Mouse (Mus musculus): ENCODE data around the gene Slc1a5. TPM values are rescaled to one million over a fixed set of nuclear protein-coding genes. Genes with fewer than 3 reads are reported as not detected.

Slc1a5 gene
- polyA plus RNA-seq, 1 experiment from 2014 or later: 48.6 TPM

DNA sequence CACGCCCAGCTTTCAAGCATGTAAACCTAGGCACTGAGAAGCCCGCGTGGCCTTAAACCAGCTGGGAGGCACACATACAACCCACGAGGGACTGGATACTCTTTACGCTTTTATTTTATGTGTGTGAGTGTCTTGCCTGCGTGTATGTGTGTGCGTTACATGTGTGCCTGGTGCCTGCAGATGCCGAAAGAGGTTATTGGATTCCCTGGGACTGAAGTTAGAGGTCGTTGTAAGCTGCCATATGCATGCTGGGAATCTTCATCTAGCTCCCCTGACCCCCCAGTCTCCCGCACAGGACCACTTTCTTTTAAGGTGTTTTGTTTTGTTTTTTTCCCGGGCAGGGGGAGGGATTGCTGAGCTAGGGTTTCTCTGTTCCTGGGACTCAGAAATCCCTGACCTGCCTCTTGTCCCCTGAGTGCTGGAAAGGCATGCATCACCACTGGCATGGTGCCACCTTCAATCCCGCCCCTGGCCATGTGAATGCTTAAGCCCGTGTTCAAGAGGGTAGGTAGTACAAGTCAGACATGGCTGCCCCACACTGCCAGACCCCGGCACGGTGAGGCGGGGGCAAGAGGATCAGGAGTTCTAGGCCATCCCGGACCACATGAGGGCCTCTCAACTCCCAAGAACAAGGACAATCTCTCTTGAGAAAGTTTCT, 2.7 kb downstream of the Slc1a5 start:
- Histone ChIP-seq H3K4me2 (replicated peaks; ENCODE audit: low read depth) (peak overlapping the region; percentile 97), H3K4me3 (ENCODE audit: low read depth, low read length) (peak overlapping the region; percentile 71), H3K4me1 (replicated peaks; ENCODE audit: control insufficient read depth, insufficient read depth) (peaks cover 7% of the 10 kb centered on the region), H3K27ac (replicated peaks) (peak overlapping the region; percentile 53; the same call in 1 of the 2 replicates), H3K36me3 (ENCODE audit: control insufficient read depth, insufficient read depth, low read length) (peaks cover 3% of the 10 kb centered on the region; the same call in 1 of the 2 replicates), H3K27me3 (ENCODE audit: control insufficient read depth, insufficient read depth, low read length) (no peaks in the 10 kb centered on the region), H3K9me3 (ENCODE audit: control insufficient read depth, low read length) (no peaks in the 10 kb centered on the region), H3K9ac (ENCODE audit: low read length) (peak overlapping the region; percentile 74)
- TF ChIP-seq EP300 (optimal IDR thresholded peaks at IDR 0.05): no peak
- TF ChIP-seq CTCF (IDR thresholded peaks at IDR 0.05; ENCODE audit: low read depth): no peak
- ATAC-seq (ENCODE audit: low FRiP score, low TSS enrichment): no peak
- 34% methylated on average over 17 of the region's 17 CpGs for WGBS
- DNase-seq (ENCODE audit: low spot score): peak; percentile 73

DNA sequence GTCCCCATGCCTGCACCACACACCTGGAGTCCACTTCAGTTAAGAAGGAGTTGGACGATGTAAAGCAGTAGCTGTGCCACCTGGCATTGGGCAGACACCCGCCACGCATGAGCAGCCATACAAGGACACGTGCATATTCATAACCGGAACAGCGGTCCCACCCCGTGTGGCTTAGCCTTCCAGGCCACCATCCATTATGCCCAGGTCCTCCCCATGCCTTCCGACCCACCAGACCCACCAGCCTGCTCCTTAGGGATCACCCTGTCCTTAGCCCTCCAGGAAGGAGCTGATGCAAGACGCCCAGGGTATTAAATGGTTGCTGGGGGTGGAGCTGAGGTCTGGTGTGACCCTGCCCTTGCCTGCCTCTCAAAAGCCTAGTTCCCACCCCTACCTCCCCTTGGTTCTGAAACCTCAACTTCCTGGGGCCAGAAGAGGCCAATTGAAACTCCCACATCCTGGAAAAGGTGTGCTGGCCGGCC, 3.4 kb downstream of the Slc1a5 start:
- Histone ChIP-seq H3K36me3 (ENCODE audit: control insufficient read depth, insufficient read depth, low read length) (peaks cover 5% of the 10 kb centered on the region; the same call in 1 of the 2 replicates), H3K9me3 (ENCODE audit: control insufficient read depth, low read length) (no peaks in the 10 kb centered on the region), H3K4me2 (replicated peaks; ENCODE audit: low read depth) (peak overlapping the region; percentile 97), H3K4me3 (ENCODE audit: low read depth, low read length) (peak overlapping the region; percentile 71; the same call in 1 of the 2 replicates), H3K4me1 (replicated peaks; ENCODE audit: control insufficient read depth, insufficient read depth) (peaks cover 7% of the 10 kb centered on the region), H3K27ac (replicated peaks) (no peak overlapping the region), H3K9ac (ENCODE audit: low read length) (peak overlapping the region; percentile 23; the same call in 1 of the 2 replicates), H3K27me3 (ENCODE audit: control insufficient read depth, insufficient read depth, low read length) (no peaks in the 10 kb centered on the region)
- TF ChIP-seq CTCF (IDR thresholded peaks at IDR 0.05; ENCODE audit: low read depth): no peak
- no peak for TF ChIP-seq EP300 (optimal IDR thresholded peaks at IDR 0.05)
- ATAC-seq (ENCODE audit: low FRiP score, low TSS enrichment) (peak; percentile 3; the same call in 1 of the 2 replicates), DNase-seq (ENCODE audit: low spot score) (peak; percentile 27)
- WGBS: 76% methylated on average over 10 of the region's 10 CpGs

DNA sequence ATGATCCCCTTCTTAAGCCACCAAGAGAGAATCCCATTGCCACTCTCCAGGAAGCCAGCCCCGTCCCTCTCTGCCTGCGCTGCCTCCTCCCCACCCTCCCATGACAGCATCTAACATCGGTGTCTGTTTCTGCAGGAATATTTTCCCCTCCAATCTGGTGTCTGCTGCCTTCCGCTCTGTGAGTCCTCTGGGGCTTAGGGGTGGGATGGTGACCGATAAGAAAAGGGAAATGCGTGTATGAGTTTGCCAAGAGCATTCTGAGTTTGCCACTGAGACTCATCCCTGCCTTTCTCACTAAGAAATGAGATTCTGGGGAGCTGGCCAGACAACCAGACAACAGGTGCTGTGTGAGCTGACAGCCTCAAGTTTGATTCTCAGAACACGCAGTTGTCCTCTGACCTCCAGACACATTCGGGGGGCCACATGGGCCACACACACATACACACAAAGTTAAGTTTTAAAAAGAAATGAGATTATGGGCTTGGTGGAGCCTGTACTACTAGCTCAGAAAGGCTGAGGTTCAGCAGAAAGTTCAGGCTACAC, 4.5 kb downstream of the Slc1a5 start:
- Histone ChIP-seq H3K4me3 (ENCODE audit: low read depth, low read length) (no peak overlapping the region), H3K9me3 (ENCODE audit: control insufficient read depth, low read length) (no peaks in the 10 kb centered on the region), H3K4me1 (replicated peaks; ENCODE audit: control insufficient read depth, insufficient read depth) (peaks cover 7% of the 10 kb centered on the region), H3K27ac (replicated peaks) (no peak overlapping the region), H3K9ac (ENCODE audit: low read length) (no peak overlapping the region), H3K27me3 (ENCODE audit: control insufficient read depth, insufficient read depth, low read length) (no peaks in the 10 kb centered on the region), H3K4me2 (replicated peaks; ENCODE audit: low read depth) (no peak overlapping the region), H3K36me3 (ENCODE audit: control insufficient read depth, insufficient read depth, low read length) (peaks cover 7% of the 10 kb centered on the region; the same call in 1 of the 2 replicates)
- TF ChIP-seq EP300 (optimal IDR thresholded peaks at IDR 0.05) (no peak), CTCF (IDR thresholded peaks at IDR 0.05; ENCODE audit: low read depth) (no peak)
- WGBS: 86% methylated on average over 8 of the region's 8 CpGs
- no peak for DNase-seq (ENCODE audit: low spot score)
- no peak for ATAC-seq (ENCODE audit: low FRiP score, low TSS enrichment)

DNA sequence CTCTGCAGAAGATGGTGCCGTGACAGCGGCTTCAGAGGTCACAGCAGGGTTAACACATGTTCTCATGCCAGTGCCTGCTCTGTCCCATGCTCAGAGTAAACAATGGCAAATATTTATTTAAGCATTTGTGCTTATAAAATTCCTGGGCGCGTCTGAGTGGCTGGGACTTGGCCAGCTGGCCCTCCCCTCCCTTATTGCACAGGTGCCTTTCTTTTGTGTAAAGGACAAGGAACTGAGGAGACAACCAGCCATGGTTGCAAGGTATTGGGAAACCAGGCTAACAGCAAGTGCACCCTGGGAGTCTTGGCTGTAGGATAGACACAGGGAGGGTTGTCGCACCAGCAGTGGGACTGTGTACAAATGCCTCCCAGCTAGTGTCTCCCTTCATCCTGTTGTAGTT, 11.2 kb downstream of the Slc1a5 start:
- ATAC-seq (ENCODE audit: low FRiP score, low TSS enrichment): peak; percentile 89
- Histone ChIP-seq H3K9ac (ENCODE audit: low read length) (no peak overlapping the region), H3K4me1 (replicated peaks; ENCODE audit: control insufficient read depth, insufficient read depth) (no peaks in the 10 kb centered on the region), H3K4me2 (replicated peaks; ENCODE audit: low read depth) (no peak overlapping the region), H3K9me3 (ENCODE audit: control insufficient read depth, low read length) (no peaks in the 10 kb centered on the region), H3K27me3 (ENCODE audit: control insufficient read depth, insufficient read depth, low read length) (no peaks in the 10 kb centered on the region), H3K36me3 (ENCODE audit: control insufficient read depth, insufficient read depth, low read length) (peaks cover 14% of the 10 kb centered on the region), H3K27ac (replicated peaks) (peak overlapping the region; percentile 82), H3K4me3 (ENCODE audit: low read depth, low read length) (no peak overlapping the region)
- peak; percentile 73 for DNase-seq (ENCODE audit: low spot score)
- WGBS: 14% methylated on average over 5 of the region's 5 CpGs
- no peak for TF ChIP-seq EP300 (optimal IDR thresholded peaks at IDR 0.05)
- TF ChIP-seq CTCF (IDR thresholded peaks at IDR 0.05; ENCODE audit: low read depth): no peak

GRCm38 (mm10) chr7:16793010-16793725, 12.0 kb downstream of the Slc1a5 start:
- Histone ChIP-seq H3K4me3 (ENCODE audit: low read depth, low read length) (no peak overlapping the region), H3K4me1 (replicated peaks; ENCODE audit: control insufficient read depth, insufficient read depth) (no peaks in the 10 kb centered on the region), H3K9ac (ENCODE audit: low read length) (0 out of 2 replicates have a peak overlapping the region, but pooled peaks have one; percentile 13), H3K27me3 (ENCODE audit: control insufficient read depth, insufficient read depth, low read length) (no peaks in the 10 kb centered on the region), H3K4me2 (replicated peaks; ENCODE audit: low read depth) (no peak overlapping the region), H3K36me3 (ENCODE audit: control insufficient read depth, insufficient read depth, low read length) (peaks cover 18% of the 10 kb centered on the region), H3K9me3 (ENCODE audit: control insufficient read depth, low read length) (no peaks in the 10 kb centered on the region), H3K27ac (replicated peaks) (peak overlapping the region; percentile 82)
- ATAC-seq (ENCODE audit: low FRiP score, low TSS enrichment): peak; percentile 53; the same call in 1 of the 2 replicates
- WGBS: 71% methylated on average over 19 of the region's 19 CpGs
- no peak for TF ChIP-seq EP300 (optimal IDR thresholded peaks at IDR 0.05)
- peak; percentile 66 for DNase-seq (ENCODE audit: low spot score)
